Mouse (Mus musculus): ENCODE results near the gene Fdxr. TPM values are rescaled to one million over a fixed set of nuclear protein-coding genes. Genes with fewer than 3 reads are reported as not detected.

The Fdxr gene
- 15.4 and 20.8 TPM in 2 replicates for polyA plus RNA-seq (2015; fragmentation: Nextera tagmentation; extraction: Ambion mirVana)

- peak within 1 kb of the TSS; percentile 76 for H3K9ac ChIP-seq
- WGBS, result under 1% methylated on average over 42 of the region's 42 CpGs
- no peaks in the 10 kb centered on the region for H3K27me3 ChIP-seq
- H3K27ac ChIP-seq, result peak within 1 kb of the TSS; percentile 90
- ATAC-seq (replicated peaks; ENCODE audit: low FRiP score), result peak; percentile 97
- H3K9me3 ChIP-seq (replicated peaks), result no peaks in the 10 kb centered on the region
- no peaks in the 10 kb centered on the region for H3K36me3 ChIP-seq
- peaks cover 19% of the 10 kb centered on the region for H3K4me1 ChIP-seq
- H3K4me3 ChIP-seq (replicated peaks), result peak within 1 kb of the TSS; percentile 73
- peak within 1 kb of the TSS; percentile 96 for H3K4me2 ChIP-seq
These were observed at the start of gene Fdxr for GRCm38 (mm10) chr11:115276780-115277603. Gene Fdxr, minus strand, starts transcription at chr11:115277050.

DNA sequence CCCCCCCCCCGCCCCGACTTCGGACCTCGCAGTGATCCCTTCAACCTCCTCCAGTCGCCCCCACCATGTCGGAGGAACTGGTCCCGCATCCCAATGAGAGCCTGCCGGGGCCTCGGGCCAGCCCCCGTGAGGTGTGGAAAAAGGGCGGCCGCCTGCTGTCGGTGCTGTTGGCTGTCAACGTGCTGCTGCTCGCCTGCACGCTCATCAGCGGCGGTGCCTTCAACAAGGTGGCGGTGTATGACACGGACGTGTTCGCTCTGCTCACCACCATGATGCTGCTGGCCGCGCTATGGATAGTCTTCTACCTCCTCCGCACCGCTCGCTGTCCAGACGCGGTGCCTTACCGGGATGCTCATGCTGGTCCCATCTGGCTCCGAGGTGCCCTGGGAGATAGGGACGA lies 46.5 kb upstream of the Fdxr start:
- no peak overlapping the region for H3K4me2 ChIP-seq
- no peaks in the 10 kb centered on the region for H3K9me3 ChIP-seq (replicated peaks)
- no peak overlapping the region for H3K27ac ChIP-seq
- no peaks in the 10 kb centered on the region for H3K36me3 ChIP-seq
- 0 out of 2 replicates have a peak overlapping the region, but pooled peaks have one; percentile 0 for H3K4me3 ChIP-seq (replicated peaks)
- H3K4me1 ChIP-seq, result peaks cover 24% of the 10 kb centered on the region
- 9% methylated on average over 32 of the region's 32 CpGs for WGBS
- H3K9ac ChIP-seq, result no peak overlapping the region
- no peak for ATAC-seq (replicated peaks; ENCODE audit: low FRiP score)
- peaks cover 85% of the 10 kb centered on the region for H3K27me3 ChIP-seq

DNA sequence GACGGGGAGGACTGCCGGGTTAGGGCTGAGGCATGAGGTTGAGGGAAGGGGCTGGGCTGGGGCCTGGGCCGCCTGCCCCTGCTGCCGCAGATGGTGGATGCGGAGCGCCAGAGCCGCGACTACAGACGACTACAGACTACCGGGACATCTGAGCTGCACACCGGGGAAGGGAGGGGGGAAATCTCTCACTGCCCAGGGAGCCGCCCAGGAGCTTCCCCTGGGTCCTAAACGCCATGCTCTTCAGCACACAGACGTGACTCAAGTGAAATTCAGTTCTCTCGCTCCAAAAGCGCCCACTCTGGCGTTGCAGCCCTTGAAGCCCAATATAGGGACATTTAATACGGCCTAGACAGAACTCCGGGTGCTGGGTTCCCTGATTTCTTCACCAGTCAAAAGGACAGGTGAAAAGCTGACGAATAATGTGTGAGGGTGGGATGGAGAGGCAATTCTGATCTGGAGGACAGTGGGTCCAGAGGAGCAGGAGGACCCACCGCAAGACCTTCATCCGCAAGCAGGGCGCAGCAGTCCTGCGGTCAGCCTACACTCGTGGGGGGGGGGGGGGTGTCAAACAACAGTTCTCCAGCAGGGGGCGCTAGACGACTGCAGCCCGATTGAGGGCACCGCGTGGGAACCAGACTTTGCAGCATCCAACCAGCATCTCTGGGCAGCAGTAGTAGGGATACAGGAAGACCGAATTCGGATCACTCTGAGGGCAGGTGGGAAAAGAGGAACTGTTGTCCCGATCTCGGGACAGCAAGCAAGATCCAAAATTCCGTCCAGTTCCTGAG lies 45.2 kb upstream of the Fdxr start, which contains the start of gene Ush1g:
Gene Ush1g (minus strand): TSS at position 136 of the 788 bp plus-strand sequence.
- peaks cover 31% of the 10 kb centered on the region for H3K4me1 ChIP-seq
- H3K4me2 ChIP-seq, result peak within 1 kb of the TSS; percentile 40
- H3K27ac ChIP-seq, result no peak within 1 kb of the TSS
- H3K27me3 ChIP-seq, result peaks cover 91% of the 10 kb centered on the region
- H3K9ac ChIP-seq, result no peak within 1 kb of the TSS
- no peaks in the 10 kb centered on the region for H3K36me3 ChIP-seq
- no peaks in the 10 kb centered on the region for H3K9me3 ChIP-seq (replicated peaks)
- 4% methylated on average over 35 of the region's 35 CpGs for WGBS
- no peak; the same call in 1 of the 2 replicates for ATAC-seq (replicated peaks; ENCODE audit: low FRiP score)
- peak within 1 kb of the TSS; percentile 24 for H3K4me3 ChIP-seq (replicated peaks)

GRCm38 (mm10) chr11:115319704-115320383 lies 43.0 kb upstream of the Fdxr start:
- Histone ChIP-seq H3K36me3 (no peaks in the 10 kb centered on the region), H3K27me3 (peaks cover 100% of the 10 kb centered on the region), H3K9ac (no peak overlapping the region), H3K4me2 (no peak overlapping the region), H3K9me3 (replicated peaks) (no peaks in the 10 kb centered on the region), H3K4me1 (peaks cover 31% of the 10 kb centered on the region), H3K27ac (no peak overlapping the region), H3K4me3 (replicated peaks) (no peak overlapping the region)
- ATAC-seq (replicated peaks; ENCODE audit: low FRiP score), result no peak
- WGBS, result 13% methylated on average over 18 of the region's 18 CpGs

DNA sequence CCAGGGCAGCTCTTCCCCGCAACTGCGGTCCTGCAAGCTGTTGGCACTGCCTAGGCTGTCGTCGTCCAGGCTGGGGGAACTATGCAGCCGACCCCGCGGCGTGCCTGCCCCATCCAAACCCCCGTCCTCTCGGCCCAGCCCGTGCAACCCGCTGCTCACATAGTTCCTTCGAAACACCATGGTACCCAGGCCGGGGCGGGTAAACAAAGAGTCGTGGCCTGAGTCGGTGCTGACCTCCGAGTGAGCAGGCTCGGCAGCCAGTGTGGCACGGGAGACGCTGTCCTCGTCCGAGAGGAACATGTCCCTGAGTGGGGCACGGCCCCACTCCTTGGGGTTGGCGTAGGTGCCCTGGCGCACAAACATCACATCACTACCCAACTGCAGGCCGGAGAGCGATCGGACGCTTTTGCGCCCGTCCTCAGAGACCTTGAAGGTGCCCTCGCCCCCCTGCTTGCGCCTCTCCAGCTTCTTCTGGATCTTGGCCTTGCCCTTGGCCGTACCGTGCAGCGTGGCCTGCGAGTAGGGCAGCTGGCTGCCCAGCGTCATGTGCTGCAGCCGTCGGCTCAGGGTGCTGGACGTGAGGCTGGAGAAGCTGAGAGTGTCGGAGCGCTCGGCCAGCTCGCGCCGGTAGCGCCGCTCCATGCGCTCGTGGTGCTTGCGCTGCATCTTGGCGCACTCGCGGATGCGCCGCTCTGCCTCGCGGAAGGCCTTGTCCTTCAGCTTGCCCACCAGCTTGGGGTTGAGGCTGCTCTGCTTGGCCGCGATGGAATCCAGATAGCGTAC lies 41.6 kb upstream of the Fdxr start:
- Histone ChIP-seq H3K36me3 (no peaks in the 10 kb centered on the region), H3K4me1 (peaks cover 31% of the 10 kb centered on the region), H3K9me3 (replicated peaks) (no peaks in the 10 kb centered on the region), H3K4me3 (replicated peaks) (0 out of 2 replicates have a peak overlapping the region, but pooled peaks have one; percentile 7), H3K4me2 (peak overlapping the region; percentile 22; the same call in 1 of the 2 replicates), H3K9ac (no peak overlapping the region), H3K27me3 (peaks cover 99% of the 10 kb centered on the region), H3K27ac (no peak overlapping the region)
- 5% methylated on average over 63 of the region's 63 CpGs for WGBS
- no peak for ATAC-seq (replicated peaks; ENCODE audit: low FRiP score)

GRCm38 (mm10) chr11:115317204-115317603 lies 40.4 kb upstream of the Fdxr start:
- no peak overlapping the region for H3K4me2 ChIP-seq
- H3K9ac ChIP-seq, result no peak overlapping the region
- peaks cover 27% of the 10 kb centered on the region for H3K4me1 ChIP-seq
- no peak for ATAC-seq (replicated peaks; ENCODE audit: low FRiP score)
- WGBS, result 66% methylated on average over 7 of the region's 7 CpGs
- H3K9me3 ChIP-seq (replicated peaks), result no peaks in the 10 kb centered on the region
- no peaks in the 10 kb centered on the region for H3K36me3 ChIP-seq
- H3K4me3 ChIP-seq (replicated peaks), result no peak overlapping the region
- H3K27ac ChIP-seq, result no peak overlapping the region
- peaks cover 99% of the 10 kb centered on the region for H3K27me3 ChIP-seq

DNA sequence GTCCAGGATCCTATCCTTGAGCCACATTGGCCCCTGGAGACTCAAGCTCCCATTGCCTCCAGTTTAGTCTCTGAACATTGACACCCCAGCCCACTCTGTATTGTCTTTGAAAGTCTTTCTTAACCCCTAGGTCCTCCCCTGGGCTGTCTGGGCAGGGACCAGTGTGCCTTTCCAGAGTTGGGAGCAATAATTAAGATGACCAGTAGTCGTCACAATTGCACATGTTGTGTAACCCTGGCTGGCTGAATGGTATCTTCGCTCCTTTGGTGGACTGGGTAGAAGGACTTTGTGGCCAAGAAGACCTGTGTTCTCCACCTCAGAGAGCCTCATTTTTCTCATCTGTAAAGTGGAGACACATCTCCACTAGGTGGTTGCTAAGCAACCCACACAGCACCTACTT lies 37.4 kb upstream of the Fdxr start:
- Histone ChIP-seq H3K27me3 (peaks cover 77% of the 10 kb centered on the region), H3K4me3 (replicated peaks) (no peak overlapping the region), H3K4me2 (no peak overlapping the region), H3K9me3 (replicated peaks) (no peaks in the 10 kb centered on the region), H3K36me3 (no peaks in the 10 kb centered on the region), H3K27ac (no peak overlapping the region), H3K9ac (no peak overlapping the region), H3K4me1 (peaks cover 12% of the 10 kb centered on the region; the same call in 1 of the 2 replicates)
- no peak for ATAC-seq (replicated peaks; ENCODE audit: low FRiP score)
- WGBS, result 44% methylated on average over 2 of the region's 2 CpGs

- no peak overlapping the region for H3K9ac ChIP-seq
- no peak for ATAC-seq (replicated peaks; ENCODE audit: low FRiP score)
- H3K9me3 ChIP-seq (replicated peaks), result no peaks in the 10 kb centered on the region
- no peak overlapping the region for H3K27ac ChIP-seq
- H3K4me2 ChIP-seq, result no peak overlapping the region
- WGBS, result 48% methylated on average over 1 of the region's 1 CpGs
- H3K27me3 ChIP-seq, result peaks cover 34% of the 10 kb centered on the region
- peaks cover 11% of the 10 kb centered on the region for H3K4me1 ChIP-seq
- H3K4me3 ChIP-seq (replicated peaks), result no peak overlapping the region
- no peaks in the 10 kb centered on the region for H3K36me3 ChIP-seq
These were observed 31.9 kb upstream of the Fdxr start for GRCm38 (mm10) chr11:115308781-115309180.

DNA sequence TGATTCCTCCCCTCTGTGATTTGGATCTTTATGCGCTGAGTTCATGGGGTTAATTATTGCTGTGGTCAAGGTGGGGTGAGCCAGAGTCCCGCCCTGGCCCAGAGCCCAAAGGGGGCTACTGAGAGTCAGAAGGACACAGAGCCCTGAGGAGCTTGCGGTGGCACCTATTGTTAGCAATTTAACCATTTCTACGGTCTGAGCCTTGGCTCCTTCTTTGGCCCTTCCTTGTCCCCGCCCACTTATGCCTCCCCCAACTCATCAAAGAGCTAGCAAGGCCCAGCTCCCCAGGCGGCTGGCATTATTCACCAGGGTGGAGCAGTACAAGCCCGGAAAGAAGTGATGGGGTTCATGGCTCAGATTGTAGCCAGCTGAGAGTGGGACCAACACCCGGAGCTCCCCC lies 30.0 kb upstream of the Fdxr start, which contains the start of gene Otop2:
Gene Otop2 (plus strand): TSS at position 301 of the 400 bp plus-strand sequence.
- Histone ChIP-seq H3K27me3 (peaks cover 15% of the 10 kb centered on the region), H3K4me1 (peaks cover 11% of the 10 kb centered on the region), H3K4me2 (no peak within 1 kb of the TSS), H3K27ac (no peak within 1 kb of the TSS), H3K9me3 (replicated peaks) (no peaks in the 10 kb centered on the region), H3K36me3 (no peaks in the 10 kb centered on the region), H3K9ac (no peak within 1 kb of the TSS), H3K4me3 (replicated peaks) (no peak within 1 kb of the TSS)
- 0 out of 2 replicates have a peak, but pooled peaks have one; percentile 15 for ATAC-seq (replicated peaks; ENCODE audit: low FRiP score)
- WGBS, result 12% methylated on average over 8 of the region's 8 CpGs

GRCm38 (mm10) chr11:115303167-115303566 lies 26.3 kb upstream of the Fdxr start:
- Histone ChIP-seq H3K27me3 (peaks cover 25% of the 10 kb centered on the region), H3K9me3 (replicated peaks) (no peaks in the 10 kb centered on the region), H3K36me3 (no peaks in the 10 kb centered on the region), H3K4me1 (peaks cover 11% of the 10 kb centered on the region), H3K4me2 (no peak overlapping the region), H3K4me3 (replicated peaks) (no peak overlapping the region), H3K9ac (no peak overlapping the region), H3K27ac (no peak overlapping the region)
- 54% methylated on average over 8 of the region's 8 CpGs for WGBS
- no peak for ATAC-seq (replicated peaks; ENCODE audit: low FRiP score)

GRCm38 (mm10) chr11:115301351-115301750 lies 24.5 kb upstream of the Fdxr start:
- ATAC-seq (replicated peaks; ENCODE audit: low FRiP score), result no peak
- peaks cover 16% of the 10 kb centered on the region for H3K4me1 ChIP-seq
- 84% methylated on average over 2 of the region's 2 CpGs for WGBS

More at GRCm38 (mm10) chr11:115301351-115301750, 24.5 kb upstream of the Fdxr start:
- H3K27ac ChIP-seq, result no peak overlapping the region
- H3K4me2 ChIP-seq, result no peak overlapping the region
- H3K9me3 ChIP-seq (replicated peaks), result no peaks in the 10 kb centered on the region
- no peak overlapping the region for H3K9ac ChIP-seq
- H3K4me3 ChIP-seq (replicated peaks), result no peak overlapping the region
- no peaks in the 10 kb centered on the region for H3K36me3 ChIP-seq
- peaks cover 35% of the 10 kb centered on the region for H3K27me3 ChIP-seq

Measured in kidney, embryonic 15.5 days (tissue).